Mouse (Mus musculus): Measurements from ENCODE around the gene Stat4. TPM values are rescaled to one million over a fixed set of nuclear protein-coding genes. Genes with fewer than 3 reads are reported as not detected.

The Stat4 gene
- total RNA-seq, 2 experiments from 2014 or later: 0.27 to 0.77 TPM

DNA sequence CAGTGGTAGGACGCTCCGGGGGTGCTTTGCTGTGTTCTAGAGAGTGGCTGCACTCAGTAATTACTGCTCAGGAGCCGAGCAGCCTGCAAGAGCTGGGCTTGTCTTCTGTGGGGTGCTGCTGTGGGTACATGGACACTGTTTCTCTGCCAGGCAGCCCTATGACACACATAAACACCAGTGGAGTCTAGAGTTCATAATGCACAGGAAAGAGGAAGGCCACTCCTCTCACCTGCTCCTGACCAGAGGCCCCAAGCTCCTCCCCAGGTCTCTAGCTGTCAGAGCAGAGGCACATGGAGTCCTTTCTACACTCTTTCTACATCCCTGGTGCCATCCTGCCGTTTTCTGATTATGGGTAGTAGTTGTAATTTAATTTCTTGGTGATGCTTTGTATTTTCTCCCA is 155.2 kb downstream of the Stat4 start:
- DNase-seq (ENCODE audit: low spot score in 2 of 2): no peak

DNA sequence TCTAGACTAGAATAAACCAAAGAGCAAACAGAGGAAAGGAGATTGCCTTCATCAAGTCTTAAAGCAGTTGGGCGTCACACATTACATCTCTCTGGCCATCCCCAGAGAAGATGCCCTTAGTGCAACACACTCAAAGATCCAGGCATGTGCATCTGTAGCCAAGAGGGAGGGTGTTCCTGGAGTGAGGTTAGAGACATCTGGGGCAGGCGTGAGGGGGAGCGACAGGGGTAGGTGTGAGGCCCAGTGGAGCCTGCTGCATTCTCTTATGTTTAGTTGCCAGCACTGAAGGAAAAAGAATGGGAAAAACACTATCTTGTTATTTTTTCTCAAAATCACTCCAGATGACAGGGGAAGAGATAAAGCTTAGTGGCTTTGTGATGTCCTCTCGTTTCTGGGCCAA is 156.2 kb downstream of the Stat4 start:
- no peak for DNase-seq (ENCODE audit: low spot score in 2 of 2)

DNA sequence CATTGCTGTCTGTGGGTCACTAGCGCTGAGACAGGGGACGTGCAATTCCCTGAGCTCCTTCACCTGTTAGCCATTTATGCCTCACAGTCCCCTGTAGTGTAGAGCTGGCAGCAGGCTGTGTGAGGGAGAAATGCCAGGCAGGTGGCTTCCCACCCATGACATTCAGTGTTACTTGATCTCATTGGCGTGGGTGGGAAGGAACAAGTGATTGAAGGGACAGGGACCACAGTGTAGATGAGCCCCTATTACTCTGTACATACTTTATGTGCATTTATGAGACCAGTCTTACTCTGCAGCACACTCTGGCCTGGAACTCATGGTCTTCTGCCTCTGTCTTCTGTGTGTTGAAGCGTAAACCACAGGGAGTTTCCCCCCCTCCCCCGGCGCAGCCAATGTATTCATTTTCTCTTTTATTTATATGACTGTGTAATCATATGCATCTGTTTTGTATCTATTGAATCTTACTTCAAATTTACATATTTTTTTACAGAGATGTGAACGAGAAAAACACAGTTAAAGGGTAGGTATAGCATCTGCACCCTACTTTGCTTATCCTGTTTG is 156.7 kb downstream of the Stat4 start:
- DNase-seq (ENCODE audit: low spot score in 2 of 2): no peak

DNA sequence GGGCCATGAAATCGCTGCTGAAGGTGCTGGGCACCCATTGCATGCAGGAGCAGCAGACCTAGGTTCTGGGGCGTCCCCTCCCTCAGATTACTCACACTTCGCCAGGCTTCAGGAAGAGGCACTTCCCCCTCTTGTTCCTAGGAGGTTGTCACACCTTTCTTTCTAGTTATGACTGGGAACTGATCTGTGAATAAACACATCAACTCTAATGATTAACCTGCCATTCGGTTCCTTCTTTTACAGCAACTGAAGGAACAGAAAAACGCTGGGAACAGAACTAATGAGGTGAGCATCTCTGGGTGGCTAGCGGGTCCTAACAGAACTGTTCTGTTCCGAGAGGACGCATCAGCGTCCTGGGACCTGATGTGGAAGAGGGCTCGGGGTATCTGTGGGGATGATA is 158.0 kb downstream of the Stat4 start:
- DNase-seq (ENCODE audit: low spot score in 2 of 2): no peak

DNA sequence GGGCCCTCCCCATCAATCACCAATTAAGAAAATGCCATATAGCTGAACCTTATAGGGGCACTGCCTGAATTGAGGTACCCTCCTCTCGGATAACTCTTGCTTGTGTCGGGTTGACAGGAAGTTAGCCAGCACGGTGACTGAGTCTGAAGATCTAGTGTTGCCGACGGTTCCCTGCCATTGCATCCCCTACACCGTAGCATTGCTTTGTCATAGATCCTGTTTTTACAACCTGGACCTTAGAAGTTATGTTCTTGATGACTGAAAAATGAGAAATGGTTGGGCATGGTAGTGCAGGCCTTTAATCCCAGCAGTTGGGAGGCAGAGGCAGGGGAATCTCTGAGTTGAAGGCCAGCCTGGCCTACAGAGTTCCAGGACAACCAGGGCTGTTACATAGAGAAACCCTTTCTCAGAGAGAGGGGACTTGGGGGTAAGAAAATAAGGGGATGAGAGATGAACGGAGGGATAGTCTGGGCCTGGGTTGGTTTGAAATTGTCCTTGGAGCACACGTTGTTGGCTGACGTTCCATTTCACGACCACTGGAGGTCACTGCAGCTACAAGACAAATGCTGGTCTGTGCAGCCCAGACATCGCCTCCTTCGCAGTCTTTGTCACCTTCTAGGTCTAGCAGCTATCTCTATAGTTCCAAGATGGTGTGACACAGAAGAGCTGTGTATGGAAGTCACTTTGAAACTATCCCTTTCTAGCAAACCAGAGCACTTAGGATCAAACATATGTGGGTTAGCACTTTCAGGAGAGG is 159.4 kb downstream of the Stat4 start:
- DNase-seq (ENCODE audit: low spot score in 2 of 2): peak; percentile 37 to 44

- no peak for DNase-seq (ENCODE audit: low spot score in 2 of 2)
These were observed 160.5 kb downstream of the Stat4 start for GRCm38 (mm10) chr1:52147431-52147830.

DNA sequence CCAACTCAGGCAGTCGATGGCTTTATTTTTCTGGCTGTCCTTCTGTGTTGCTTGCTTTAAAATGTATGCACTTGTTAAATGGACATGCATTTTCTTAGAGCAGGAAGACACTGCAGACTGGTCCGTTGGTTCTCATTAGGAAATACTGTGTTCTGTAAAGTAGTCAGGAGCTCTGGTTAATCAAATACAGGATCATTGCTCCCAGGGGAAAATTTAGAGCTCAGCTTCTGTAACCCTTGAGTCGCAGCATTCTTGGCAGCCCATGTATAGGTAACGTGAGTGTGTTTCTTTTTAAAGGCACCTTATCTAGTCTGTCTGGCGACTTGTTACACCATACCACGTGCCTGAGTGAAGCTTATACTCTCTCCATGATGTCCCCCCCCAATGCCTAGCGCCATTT is 161.2 kb downstream of the Stat4 start:
- DNase-seq (ENCODE audit: low spot score in 2 of 2): no peak

DNA sequence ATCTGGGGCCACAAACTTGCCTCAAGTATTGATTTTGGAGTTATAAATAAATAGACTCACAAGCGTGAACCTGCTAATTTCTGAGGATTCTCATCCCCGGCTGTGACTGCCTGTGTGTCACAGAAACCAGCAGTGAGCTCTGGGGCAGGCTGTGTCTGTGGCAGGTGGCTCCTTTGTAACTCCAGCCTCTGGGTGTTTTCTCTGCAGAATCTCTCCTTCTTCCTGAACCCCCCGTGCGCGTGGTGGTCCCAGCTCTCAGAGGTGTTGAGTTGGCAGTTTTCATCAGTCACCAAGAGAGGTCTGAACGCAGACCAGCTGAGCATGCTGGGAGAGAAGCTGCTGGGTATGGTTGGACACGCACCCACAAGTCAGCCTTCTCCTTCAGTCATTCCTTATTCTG is 161.7 kb downstream of the Stat4 start:
- DNase-seq (ENCODE audit: low spot score in 2 of 2): no peak

DNA sequence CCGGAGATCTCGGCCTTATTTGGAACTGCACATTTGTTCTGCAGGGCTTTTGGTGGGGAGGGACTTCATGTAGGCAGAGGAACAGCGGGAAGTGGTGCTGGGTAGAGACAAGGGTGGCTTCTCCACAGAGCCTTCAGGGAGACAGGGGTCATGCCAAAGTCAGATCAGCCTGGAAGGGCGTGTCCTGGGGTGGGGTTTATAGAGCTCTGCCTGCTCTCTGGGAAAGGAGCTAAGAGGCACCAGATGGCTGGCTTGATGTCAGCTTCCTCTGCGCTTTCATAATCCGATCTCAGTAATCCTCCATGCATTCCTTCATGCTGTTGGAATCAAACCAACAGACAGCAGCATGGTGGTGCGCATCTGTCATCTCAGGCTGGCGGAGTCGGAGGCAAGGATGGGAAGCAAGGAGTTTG is 163.0 kb downstream of the Stat4 start:
- no peak for DNase-seq (ENCODE audit: low spot score in 2 of 2)

DNA sequence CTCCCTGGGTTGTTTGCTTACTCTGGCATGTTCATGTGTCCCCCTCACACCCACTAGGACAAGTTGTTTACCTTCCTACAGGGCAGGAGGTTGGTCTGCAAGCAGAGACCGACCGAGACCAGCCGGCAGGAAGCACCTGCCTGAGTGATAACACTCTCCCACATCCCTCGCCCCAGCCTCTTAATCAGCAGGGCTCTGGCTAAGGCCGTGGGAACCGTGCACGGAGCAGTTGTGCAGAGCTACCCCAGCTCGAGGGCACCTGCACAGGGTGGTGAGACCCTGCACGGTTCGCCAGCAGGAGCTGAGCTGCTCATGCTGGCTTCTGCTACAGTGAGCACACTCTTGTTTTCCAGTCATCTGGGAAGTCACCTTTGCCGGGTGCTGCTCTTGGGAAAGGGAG is 163.7 kb downstream of the Stat4 start:
- DNase-seq (ENCODE audit: low spot score in 2 of 2): no peak

- no peak for DNase-seq (ENCODE audit: low spot score in 2 of 2)
These were observed 164.2 kb downstream of the Stat4 start for GRCm38 (mm10) chr1:52151166-52151565.

GRCm38 (mm10) chr1:52152369-52152768 is 165.4 kb downstream of the Stat4 start:
- DNase-seq (ENCODE audit: low spot score in 2 of 2): no peak

GRCm38 (mm10) chr1:52152936-52153335 is 166.0 kb downstream of the Stat4 start:
- DNase-seq (ENCODE audit: low spot score in 2 of 2): no peak

- DNase-seq (ENCODE audit: low spot score in 2 of 2): no peak
These were observed 167.9 kb downstream of the Stat4 start for GRCm38 (mm10) chr1:52154890-52155289.

DNA sequence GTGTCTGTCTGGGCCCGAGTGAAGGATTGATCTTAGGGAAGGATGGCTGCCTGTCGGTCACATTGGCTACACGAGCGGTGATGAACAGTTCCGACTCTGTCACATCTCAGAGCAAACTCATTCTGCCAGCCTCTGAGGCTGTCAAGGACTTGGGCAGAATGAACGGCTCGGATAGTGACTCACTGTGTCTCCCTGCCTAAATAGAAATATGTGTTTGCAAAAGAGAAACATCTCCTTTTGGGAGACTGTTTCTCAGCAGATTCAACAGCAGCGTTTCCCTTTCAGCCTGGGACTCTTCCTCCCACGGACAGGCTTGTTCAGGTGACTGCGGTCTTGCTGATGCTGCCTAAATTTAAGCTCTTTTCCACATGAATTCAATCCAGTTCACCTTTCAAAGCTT is 169.4 kb downstream of the Stat4 start:
- DNase-seq (ENCODE audit: low spot score in 2 of 2): no peak

Other genes starting within 250 kb of the Stat4 start
- gene Myo1b, start 71.1 kb upstream of the Stat4 start, total RNA-seq (2021): 10 to 100 TPM; 44.2 to 44.5 TPM
- gene Stat1, start 132.3 kb downstream of the Stat4 start, total RNA-seq (2021): 100 to 1,000 TPM in 1 of 2 experiments, 10 to 100 TPM in 1; 93.0 to 102 TPM
- gene Gls, start 246.1 kb downstream of the Stat4 start, total RNA-seq (2021): 100 to 1,000 TPM in 1 of 2 experiments, 10 to 100 TPM in 1; 88.3 to 101 TPM